Mouse (Mus musculus): ENCODE measurements at regions not wholly inside any gene's neighbourhood (a gene's known extent, or its start where the extent isn't known, plus 50 kb on each side); places are given as distances from the start of the nearest gene placed in this dataset.
A peak's percentile ranks its signal among the peaks of the same experiment; 100 is the strongest.

- Histone ChIP-seq H3K36me3 (ENCODE audit: control insufficient read depth, insufficient read depth) (no peaks in the 10 kb centered on the region), H3K27ac (ENCODE audit: low read length) (no peak overlapping the region), H3K9ac (replicated peaks; ENCODE audit: low read depth, low read length) (no peak overlapping the region), H3K4me2 (ENCODE audit: low read length) (peak overlapping the region; percentile 4), H3K4me1 (replicated peaks; ENCODE audit: control insufficient read depth, insufficient read depth, low read length) (peaks cover 20% of the 10 kb centered on the region), H3K9me3 (ENCODE audit: control insufficient read depth, low read length) (no peaks in the 10 kb centered on the region), H3K4me3 (replicated peaks; ENCODE audit: low read length) (no peak overlapping the region), H3K27me3 (replicated peaks; ENCODE audit: control insufficient read depth, insufficient read depth, low read length) (no peaks in the 10 kb centered on the region; the same call in 1 of the 2 replicates)
- peak; percentile 64 for ATAC-seq
- under 1% methylated on average over 35 of the region's 35 CpGs for WGBS
Observed at GRCm38 (mm10) chr17:45805471-45806082, 71.9 kb upstream of the 1600014C23Rik start.

- WGBS = 80% methylated on average over 8 of the region's 8 CpGs
- ATAC-seq = no peak
Observed at GRCm38 (mm10) chr17:45803331-45803730, 69.7 kb upstream of the 1600014C23Rik start.

GRCm38 (mm10) chr17:45802439-45802838 is 68.8 kb upstream of the 1600014C23Rik start:
- Histone ChIP-seq H3K9me3 (ENCODE audit: control insufficient read depth, low read length) (no peaks in the 10 kb centered on the region), H3K27ac (ENCODE audit: low read length) (no peak overlapping the region), H3K4me3 (replicated peaks; ENCODE audit: low read length) (no peak overlapping the region), H3K4me2 (ENCODE audit: low read length) (no peak overlapping the region), H3K4me1 (replicated peaks; ENCODE audit: control insufficient read depth, insufficient read depth, low read length) (peaks cover 16% of the 10 kb centered on the region), H3K36me3 (ENCODE audit: control insufficient read depth, insufficient read depth) (no peaks in the 10 kb centered on the region), H3K9ac (replicated peaks; ENCODE audit: low read depth, low read length) (no peak overlapping the region), H3K27me3 (replicated peaks; ENCODE audit: control insufficient read depth, insufficient read depth, low read length) (no peaks in the 10 kb centered on the region; the same call in 1 of the 2 replicates)
- no peak for ATAC-seq
- WGBS = 93% methylated on average over 8 of the region's 8 CpGs

More at GRCm38 (mm10) chr17:45803331-45803730, 69.7 kb upstream of the 1600014C23Rik start:
- Histone ChIP-seq H3K4me3 (replicated peaks; ENCODE audit: low read length) (no peak overlapping the region), H3K9ac (replicated peaks; ENCODE audit: low read depth, low read length) (no peak overlapping the region), H3K27me3 (replicated peaks; ENCODE audit: control insufficient read depth, insufficient read depth, low read length) (no peaks in the 10 kb centered on the region; the same call in 1 of the 2 replicates), H3K27ac (ENCODE audit: low read length) (no peak overlapping the region), H3K4me2 (ENCODE audit: low read length) (no peak overlapping the region), H3K36me3 (ENCODE audit: control insufficient read depth, insufficient read depth) (no peaks in the 10 kb centered on the region), H3K4me1 (replicated peaks; ENCODE audit: control insufficient read depth, insufficient read depth, low read length) (peaks cover 20% of the 10 kb centered on the region), H3K9me3 (ENCODE audit: control insufficient read depth, low read length) (no peaks in the 10 kb centered on the region)

DNA sequence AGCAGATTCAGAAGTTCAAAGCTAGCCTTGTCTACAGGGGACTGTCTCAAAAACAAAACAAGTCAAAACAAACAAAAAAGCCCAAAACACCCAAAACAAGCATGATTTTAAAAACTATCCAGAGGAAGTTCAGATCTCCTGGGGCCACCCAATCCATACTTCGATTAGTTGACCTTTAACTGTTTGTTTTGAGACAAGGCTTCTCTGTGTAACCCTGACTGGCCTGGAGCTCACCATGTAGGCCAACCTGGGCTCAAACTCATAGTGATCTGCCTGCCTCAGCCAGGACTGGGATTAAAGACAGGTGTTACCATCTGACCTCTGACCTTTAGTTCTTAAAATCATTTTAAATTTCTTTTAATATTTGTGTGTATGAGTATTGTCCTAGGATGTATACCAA is 66.1 kb upstream of the 1600014C23Rik start:
- H3K4me2 ChIP-seq (ENCODE audit: low read length) = no peak overlapping the region
- no peaks in the 10 kb centered on the region for H3K9me3 ChIP-seq (ENCODE audit: control insufficient read depth, low read length)
- ATAC-seq = no peak

DNA sequence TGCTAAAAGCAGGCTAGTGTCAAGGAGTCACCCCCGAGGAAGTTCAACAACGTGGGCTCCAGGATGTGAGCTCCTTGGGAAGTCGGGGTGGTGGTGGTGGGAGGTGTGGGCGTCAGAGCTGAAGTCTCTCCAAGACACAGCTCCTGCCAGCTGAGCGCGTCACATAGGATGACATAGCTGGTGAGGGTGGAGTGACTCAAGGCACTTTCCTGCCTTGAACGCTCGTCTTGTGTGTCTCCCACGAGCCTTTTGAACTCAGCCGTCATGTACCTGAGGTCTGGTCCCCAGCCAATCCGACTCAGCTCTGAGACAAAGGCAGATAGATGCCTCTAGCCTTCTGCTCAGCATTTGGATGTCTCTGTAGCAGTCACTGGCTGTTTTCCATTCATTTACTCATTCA is 65.4 kb upstream of the 1600014C23Rik start:
- Histone ChIP-seq H3K27me3 (replicated peaks; ENCODE audit: control insufficient read depth, insufficient read depth, low read length) (no peaks in the 10 kb centered on the region; the same call in 1 of the 2 replicates), H3K4me2 (ENCODE audit: low read length) (no peak overlapping the region), H3K4me1 (replicated peaks; ENCODE audit: control insufficient read depth, insufficient read depth, low read length) (no peaks in the 10 kb centered on the region), H3K9me3 (ENCODE audit: control insufficient read depth, low read length) (no peaks in the 10 kb centered on the region), H3K9ac (replicated peaks; ENCODE audit: low read depth, low read length) (no peak overlapping the region), H3K27ac (ENCODE audit: low read length) (no peak overlapping the region), H3K36me3 (ENCODE audit: control insufficient read depth, insufficient read depth) (no peaks in the 10 kb centered on the region), H3K4me3 (replicated peaks; ENCODE audit: low read length) (no peak overlapping the region)
- 71% methylated on average over 11 of the region's 11 CpGs for WGBS
- no peak for ATAC-seq

More for the DNA sequence above, 66.1 kb upstream of the 1600014C23Rik start:
- no peaks in the 10 kb centered on the region for H3K4me1 ChIP-seq (replicated peaks; ENCODE audit: control insufficient read depth, insufficient read depth, low read length)
- H3K27ac ChIP-seq (ENCODE audit: low read length) = no peak overlapping the region
- no peak overlapping the region for H3K4me3 ChIP-seq (replicated peaks; ENCODE audit: low read length)
- 89% methylated on average over 1 of the region's 1 CpGs for WGBS
- H3K36me3 ChIP-seq (ENCODE audit: control insufficient read depth, insufficient read depth) = no peaks in the 10 kb centered on the region
- H3K27me3 ChIP-seq (replicated peaks; ENCODE audit: control insufficient read depth, insufficient read depth, low read length) = no peaks in the 10 kb centered on the region; the same call in 1 of the 2 replicates
- H3K9ac ChIP-seq (replicated peaks; ENCODE audit: low read depth, low read length) = no peak overlapping the region

GRCm38 (mm10) chr17:45798456-45798855 is 64.8 kb upstream of the 1600014C23Rik start:
- Histone ChIP-seq H3K4me1 (replicated peaks; ENCODE audit: control insufficient read depth, insufficient read depth, low read length) (no peaks in the 10 kb centered on the region), H3K27me3 (replicated peaks; ENCODE audit: control insufficient read depth, insufficient read depth, low read length) (no peaks in the 10 kb centered on the region), H3K36me3 (ENCODE audit: control insufficient read depth, insufficient read depth) (no peaks in the 10 kb centered on the region), H3K27ac (ENCODE audit: low read length) (no peak overlapping the region), H3K4me3 (replicated peaks; ENCODE audit: low read length) (no peak overlapping the region), H3K9ac (replicated peaks; ENCODE audit: low read depth, low read length) (no peak overlapping the region), H3K4me2 (ENCODE audit: low read length) (no peak overlapping the region), H3K9me3 (ENCODE audit: control insufficient read depth, low read length) (no peaks in the 10 kb centered on the region)
- ATAC-seq = no peak
- WGBS = 85% methylated on average over 8 of the region's 8 CpGs

DNA sequence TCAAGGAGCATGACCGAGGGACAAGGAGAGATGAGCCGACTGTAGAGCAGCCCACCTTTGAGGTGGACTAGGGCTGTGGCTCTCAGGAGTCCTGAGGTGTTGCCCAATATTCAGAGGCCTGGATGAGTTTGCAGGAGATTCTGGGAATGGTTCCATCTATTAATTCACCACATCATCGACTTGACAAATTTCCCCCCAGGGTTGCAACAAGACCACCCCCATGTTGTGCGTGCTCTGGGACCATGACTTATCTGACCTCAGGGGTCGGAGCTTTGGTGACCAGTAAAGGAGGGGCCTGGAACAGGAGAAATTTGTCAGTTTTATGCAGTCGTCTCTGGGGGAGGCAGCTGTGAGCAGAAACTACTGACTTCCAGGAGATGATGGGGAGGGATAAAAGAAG is 63.5 kb upstream of the 1600014C23Rik start:
- Histone ChIP-seq H3K4me3 (replicated peaks; ENCODE audit: low read length) (no peak overlapping the region), H3K4me1 (replicated peaks; ENCODE audit: control insufficient read depth, insufficient read depth, low read length) (no peaks in the 10 kb centered on the region), H3K9ac (replicated peaks; ENCODE audit: low read depth, low read length) (no peak overlapping the region), H3K4me2 (ENCODE audit: low read length) (no peak overlapping the region), H3K36me3 (ENCODE audit: control insufficient read depth, insufficient read depth) (no peaks in the 10 kb centered on the region), H3K9me3 (ENCODE audit: control insufficient read depth, low read length) (no peaks in the 10 kb centered on the region), H3K27me3 (replicated peaks; ENCODE audit: control insufficient read depth, insufficient read depth, low read length) (no peaks in the 10 kb centered on the region), H3K27ac (ENCODE audit: low read length) (no peak overlapping the region)
- ATAC-seq = no peak
- 82% methylated on average over 6 of the region's 6 CpGs for WGBS

- ATAC-seq = no peak
- H3K9me3 ChIP-seq (ENCODE audit: control insufficient read depth, low read length) = no peaks in the 10 kb centered on the region
Observed at GRCm38 (mm10) chr17:45794926-45795325, 61.3 kb upstream of the 1600014C23Rik start.

GRCm38 (mm10) chr17:45790959-45791520 is 57.4 kb upstream of the 1600014C23Rik start:
- Histone ChIP-seq H3K27ac (ENCODE audit: low read length) (no peak overlapping the region), H3K4me3 (replicated peaks; ENCODE audit: low read length) (no peak overlapping the region), H3K4me1 (replicated peaks; ENCODE audit: control insufficient read depth, insufficient read depth, low read length) (no peaks in the 10 kb centered on the region), H3K36me3 (ENCODE audit: control insufficient read depth, insufficient read depth) (no peaks in the 10 kb centered on the region), H3K27me3 (replicated peaks; ENCODE audit: control insufficient read depth, insufficient read depth, low read length) (no peaks in the 10 kb centered on the region), H3K9ac (replicated peaks; ENCODE audit: low read depth, low read length) (no peak overlapping the region), H3K4me2 (ENCODE audit: low read length) (no peak overlapping the region), H3K9me3 (ENCODE audit: control insufficient read depth, low read length) (no peaks in the 10 kb centered on the region)
- no peak for ATAC-seq
- 86% methylated on average over 8 of the region's 8 CpGs for WGBS

More at GRCm38 (mm10) chr17:45794926-45795325, 61.3 kb upstream of the 1600014C23Rik start:
- Histone ChIP-seq H3K4me3 (replicated peaks; ENCODE audit: low read length) (no peak overlapping the region), H3K36me3 (ENCODE audit: control insufficient read depth, insufficient read depth) (no peaks in the 10 kb centered on the region), H3K4me1 (replicated peaks; ENCODE audit: control insufficient read depth, insufficient read depth, low read length) (no peaks in the 10 kb centered on the region), H3K9ac (replicated peaks; ENCODE audit: low read depth, low read length) (no peak overlapping the region), H3K4me2 (ENCODE audit: low read length) (no peak overlapping the region), H3K27me3 (replicated peaks; ENCODE audit: control insufficient read depth, insufficient read depth, low read length) (no peaks in the 10 kb centered on the region), H3K27ac (ENCODE audit: low read length) (no peak overlapping the region)
- 89% methylated on average over 7 of the region's 7 CpGs for WGBS
